Mouse (Mus musculus) neural tube, embryonic 13.5 days (tissue): Measurements from ENCODE around the gene Ldb1. TPM values are rescaled to one million over a fixed set of nuclear protein-coding genes. Genes with fewer than 3 reads are reported as not detected.

ENCODE experiments used
- ATAC-seq: fragments of 200-750 bp; cut with Nextera tagmentation; 2 replicates; pipeline ENCODE4 v1.8.0; 2017; ENCODE audit warnings: low read depth, mild to moderate bottlenecking, moderate TSS enrichment, moderate library complexity
- H3K27ac ChIP-seq: fragments of 300-500 bp; sonication (generic); replicated peaks from 2 replicates; pipeline ENCODE4 v1.5.1; 2015; ENCODE audit warnings: moderate library complexity, mild to moderate bottlenecking, inconsistent platforms
- H3K27me3 ChIP-seq: fragments of 300-500 bp; sonication (generic); 2 replicates; pipeline ENCODE4 v1.6.1; 2015; ENCODE audit warnings: mild to moderate bottlenecking, inconsistent platforms
- H3K36me3 ChIP-seq: fragments of 300-500 bp; sonication (generic); 2 replicates; pipeline ENCODE4 v1.6.1; 2015; ENCODE audit warnings: mild to moderate bottlenecking, inconsistent platforms
- H3K4me1 ChIP-seq: fragments of 300-500 bp; sonication (generic); replicated peaks from 2 replicates; pipeline ENCODE4 v1.6.1; 2015; ENCODE audit warnings: inconsistent platforms
- H3K4me2 ChIP-seq: fragments of 300-500 bp; sonication (generic); 2 replicates; pipeline ENCODE4 v1.6.1; 2015; ENCODE audit warnings: inconsistent platforms, mild to moderate bottlenecking, moderate library complexity
- H3K4me3 ChIP-seq: fragments of 300-500 bp; sonication (generic); 2 replicates; pipeline ENCODE4 v1.5.1; 2015; ENCODE audit warnings: mild to moderate bottlenecking, inconsistent platforms
- H3K9ac ChIP-seq: fragments of 300-500 bp; sonication (generic); 2 replicates; pipeline ENCODE4 v1.6.1; 2015; ENCODE audit warnings: moderate library complexity, mild to moderate bottlenecking, inconsistent platforms
- H3K9me3 ChIP-seq: fragments of 300-500 bp; sonication (generic); 2 replicates; pipeline ENCODE4 v1.6.1; 2016; ENCODE audit warnings: inconsistent platforms
- WGBS: fragments of 180-500 bp; shearing (Covaris S2); methylation state at CpG from one replicate; pipeline ENCODE4 v1.1.7; 2015; 5-methylcytosine and 5-hydroxymethylcytosine counted together
- polyA plus RNA-seq: library from polyadenylated mRNA; unstranded; fragments of >200 nt; fragmentation: Nextera tagmentation; extraction: Ambion mirVana; gene quantifications from 2 replicates; pipeline ENCODE4 v1.2.1, GENCODE M21; 2015

The Ldb1 gene
- polyA plus RNA-seq, 1 experiment from 2014 or later = 128 TPM

DNA sequence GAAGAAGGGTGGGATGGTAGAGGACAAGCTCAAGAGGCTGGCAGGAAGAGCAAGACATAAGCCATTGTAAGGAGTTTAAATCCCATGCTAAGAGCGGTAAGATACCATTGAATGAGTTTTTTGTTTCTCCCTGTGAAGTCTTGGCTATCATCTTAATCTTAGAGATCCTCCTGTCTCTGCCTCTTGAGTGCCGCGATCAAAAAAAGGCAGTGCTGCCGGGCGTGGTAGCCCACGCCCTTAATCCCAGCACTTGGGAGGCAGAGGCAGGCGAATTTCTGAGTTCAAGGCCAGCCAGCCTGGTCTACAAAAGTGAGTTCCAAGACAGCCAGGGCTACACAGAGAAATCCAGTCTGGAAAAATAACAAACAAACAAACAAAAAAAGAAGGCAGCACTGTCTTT is 13.5 kb upstream of the Ldb1 start:
- no peak for ATAC-seq
- no peak overlapping the region for H3K9ac ChIP-seq
- 97% methylated on average over 7 of the region's 7 CpGs for WGBS
- peaks cover 19% of the 10 kb centered on the region for H3K36me3 ChIP-seq
- H3K4me1 ChIP-seq = peaks cover 16% of the 10 kb centered on the region
- H3K4me3 ChIP-seq = no peak overlapping the region
- no peaks in the 10 kb centered on the region for H3K9me3 ChIP-seq
- no peaks in the 10 kb centered on the region for H3K27me3 ChIP-seq
- peak overlapping the region; percentile 88; the same call in 1 of the 2 replicates for H3K4me2 ChIP-seq
- H3K27ac ChIP-seq = no peak overlapping the region

DNA sequence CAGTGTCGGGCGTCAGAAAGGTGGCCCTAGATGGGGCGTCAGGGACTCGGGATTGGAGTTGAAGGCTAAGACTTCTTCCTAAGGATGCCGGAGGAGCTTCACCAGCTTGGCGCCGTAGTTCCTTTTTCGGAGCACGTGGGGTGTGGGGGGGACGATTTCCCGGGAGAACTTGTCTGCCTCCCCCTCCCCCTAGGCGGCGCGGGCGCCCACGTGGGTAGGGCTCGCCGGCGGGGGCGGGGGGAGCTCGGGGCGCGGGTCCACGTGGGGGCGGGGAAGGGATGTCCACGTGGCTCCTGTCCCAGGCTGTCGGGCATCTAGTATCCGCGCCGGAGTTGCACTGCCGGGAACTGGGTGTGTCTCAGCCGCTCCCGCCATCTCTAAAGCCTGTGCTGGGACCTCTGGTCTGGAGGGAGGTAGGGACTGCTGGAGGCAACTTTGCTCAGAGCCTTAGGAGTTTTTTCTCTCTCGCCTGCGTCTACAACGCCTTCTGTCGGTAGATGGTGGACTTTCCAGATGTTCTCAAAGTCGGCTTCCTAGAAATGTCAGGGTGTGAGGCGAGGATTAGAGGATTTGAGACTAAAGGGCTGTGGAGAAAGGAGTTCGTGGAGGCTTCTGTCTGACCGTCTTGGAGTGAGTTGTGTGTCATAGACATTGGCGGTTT is 12.1 kb upstream of the Ldb1 start:
- Histone ChIP-seq H3K4me2 (peak overlapping the region; percentile 88), H3K27me3 (no peaks in the 10 kb centered on the region), H3K36me3 (peaks cover 5% of the 10 kb centered on the region), H3K27ac (peak overlapping the region; percentile 85), H3K4me3 (peak overlapping the region; percentile 75), H3K9me3 (no peaks in the 10 kb centered on the region), H3K9ac (peak overlapping the region; percentile 76), H3K4me1 (peaks cover 16% of the 10 kb centered on the region)
- under 1% methylated on average over 38 of the region's 42 CpGs for WGBS
- ATAC-seq = peak; percentile 52

DNA sequence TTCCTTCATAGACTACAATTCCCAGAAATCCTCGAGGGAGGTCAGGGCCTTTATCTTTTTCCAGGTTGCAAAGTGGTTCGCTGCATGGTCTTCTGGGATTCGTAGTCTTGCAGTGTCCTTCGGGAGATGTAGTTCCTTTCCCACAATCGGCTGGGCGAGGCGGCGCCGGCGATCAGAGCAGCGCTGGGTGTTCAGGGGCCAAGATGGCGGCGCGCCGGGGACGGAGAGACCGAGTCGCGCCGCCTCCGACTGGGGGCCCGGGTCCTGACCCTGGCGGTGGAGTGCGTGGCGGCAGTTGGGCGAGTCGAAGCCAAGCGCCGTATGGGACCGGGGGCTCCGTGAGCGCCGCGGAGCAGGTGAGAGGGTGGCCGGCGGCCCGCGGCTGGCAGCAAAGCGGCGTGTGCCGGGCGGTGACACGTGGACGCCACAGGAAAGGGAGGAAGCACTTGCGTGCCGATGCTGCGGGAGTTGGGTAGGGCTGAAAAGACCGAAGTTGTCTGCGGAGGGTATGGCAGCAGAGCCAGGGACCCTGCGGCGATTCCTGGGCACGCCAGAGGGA is 11.5 kb upstream of the Ldb1 start:
- Histone ChIP-seq H3K4me2 (peak overlapping the region; percentile 88), H3K27me3 (no peaks in the 10 kb centered on the region), H3K27ac (peak overlapping the region; percentile 85), H3K4me3 (peak overlapping the region; percentile 75), H3K4me1 (peaks cover 16% of the 10 kb centered on the region), H3K36me3 (no peaks in the 10 kb centered on the region), H3K9ac (peak overlapping the region; percentile 76), H3K9me3 (no peaks in the 10 kb centered on the region)
- under 1% methylated on average over 52 of the region's 52 CpGs for WGBS
- peak; percentile 97 for ATAC-seq

DNA sequence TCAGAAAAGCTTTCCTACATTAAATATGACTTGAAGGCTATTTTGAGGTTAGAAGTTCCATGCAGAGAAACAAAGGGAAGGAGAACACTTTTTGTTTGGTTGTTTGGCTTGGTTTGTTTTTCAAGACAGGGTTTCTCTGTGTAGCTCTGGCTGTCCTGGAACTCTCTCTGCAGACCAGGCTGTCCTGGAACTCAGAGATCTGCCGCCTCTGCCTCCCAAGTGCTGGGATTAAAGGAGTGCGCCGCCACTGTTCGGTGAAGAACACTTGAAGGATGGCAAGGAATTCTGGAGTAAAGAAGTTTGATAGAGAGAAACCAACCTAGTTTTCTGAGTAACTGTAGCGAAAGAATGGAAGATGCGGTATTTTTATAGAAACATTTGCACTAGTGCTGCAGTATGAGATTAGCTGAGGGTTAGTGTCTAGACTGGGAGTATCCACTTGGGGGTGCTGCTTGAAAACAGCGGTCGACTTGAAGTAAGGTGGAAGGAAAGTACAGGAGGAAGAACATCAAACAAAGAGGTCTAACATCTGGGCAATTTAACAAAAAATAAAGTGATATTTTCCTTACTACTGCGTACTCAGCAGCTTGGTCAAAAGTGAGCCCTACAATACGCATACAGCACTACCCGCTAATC is 10.9 kb upstream of the Ldb1 start:
- H3K4me2 ChIP-seq = peak overlapping the region; percentile 88
- WGBS = 2% methylated on average over 11 of the region's 11 CpGs
- peak overlapping the region; percentile 85; the same call in 1 of the 2 replicates for H3K27ac ChIP-seq
- H3K36me3 ChIP-seq = no peaks in the 10 kb centered on the region
- peak overlapping the region; percentile 75 for H3K4me3 ChIP-seq
- ATAC-seq = peak; percentile 81
- H3K27me3 ChIP-seq = no peaks in the 10 kb centered on the region
- H3K9ac ChIP-seq = peak overlapping the region; percentile 45; the same call in 1 of the 2 replicates
- H3K4me1 ChIP-seq = peaks cover 16% of the 10 kb centered on the region
- H3K9me3 ChIP-seq = no peaks in the 10 kb centered on the region

DNA sequence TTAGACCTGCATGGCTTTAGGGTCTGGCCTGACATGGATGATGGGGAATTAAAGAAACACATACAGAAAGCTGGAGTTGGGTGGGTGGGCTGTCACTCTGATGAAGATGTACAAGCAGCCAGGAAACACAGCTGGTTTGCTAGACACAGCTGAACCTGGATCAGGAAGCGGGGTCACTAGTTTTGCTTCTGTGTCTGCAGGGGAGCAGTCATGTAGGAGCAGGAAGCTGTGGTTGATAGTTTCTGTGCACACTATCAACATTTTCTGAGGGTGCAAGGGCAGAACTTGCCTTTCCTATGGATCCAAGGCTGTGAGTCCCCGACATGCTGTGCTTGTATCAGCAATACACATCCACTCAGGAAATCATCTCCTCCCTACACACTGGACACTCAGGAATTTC is 5.4 kb upstream of the Ldb1 start:
- no peaks in the 10 kb centered on the region for H3K27me3 ChIP-seq
- H3K27ac ChIP-seq = no peak overlapping the region
- no peak overlapping the region for H3K9ac ChIP-seq
- no peak for ATAC-seq
- no peak overlapping the region for H3K4me3 ChIP-seq
- 88% methylated on average over 2 of the region's 2 CpGs for WGBS
- H3K4me1 ChIP-seq = peaks cover 15% of the 10 kb centered on the region
- H3K36me3 ChIP-seq = no peaks in the 10 kb centered on the region
- H3K4me2 ChIP-seq = no peak overlapping the region
- no peaks in the 10 kb centered on the region for H3K9me3 ChIP-seq

DNA sequence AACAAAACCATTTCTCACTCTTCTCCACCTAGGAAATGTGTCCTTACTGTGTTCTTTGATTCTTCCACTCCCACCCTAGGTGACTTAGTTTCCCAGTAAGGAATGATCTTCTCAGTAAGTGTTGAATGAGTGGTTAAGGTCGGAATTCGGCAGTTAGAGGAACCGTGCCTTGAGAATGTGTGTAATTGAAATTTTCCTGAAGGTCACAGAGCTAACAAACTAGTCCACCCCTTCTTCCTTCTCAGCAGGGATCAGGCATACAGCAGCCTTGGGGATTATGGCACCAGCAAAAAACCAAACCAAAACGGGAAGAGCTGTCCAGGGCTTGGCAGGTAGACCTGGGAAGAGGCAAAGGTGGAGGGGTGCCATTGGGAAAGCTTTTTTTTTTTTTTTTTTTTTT is 4.1 kb upstream of the Ldb1 start:
- H3K4me2 ChIP-seq = no peak overlapping the region
- no peak overlapping the region for H3K4me3 ChIP-seq
- no peak overlapping the region for H3K27ac ChIP-seq
- H3K9me3 ChIP-seq = no peaks in the 10 kb centered on the region
- H3K36me3 ChIP-seq = no peaks in the 10 kb centered on the region
- ATAC-seq = no peak
- no peak overlapping the region for H3K9ac ChIP-seq
- no peaks in the 10 kb centered on the region for H3K27me3 ChIP-seq
- WGBS = 65% methylated on average over 4 of the region's 4 CpGs
- H3K4me1 ChIP-seq = peaks cover 18% of the 10 kb centered on the region

DNA sequence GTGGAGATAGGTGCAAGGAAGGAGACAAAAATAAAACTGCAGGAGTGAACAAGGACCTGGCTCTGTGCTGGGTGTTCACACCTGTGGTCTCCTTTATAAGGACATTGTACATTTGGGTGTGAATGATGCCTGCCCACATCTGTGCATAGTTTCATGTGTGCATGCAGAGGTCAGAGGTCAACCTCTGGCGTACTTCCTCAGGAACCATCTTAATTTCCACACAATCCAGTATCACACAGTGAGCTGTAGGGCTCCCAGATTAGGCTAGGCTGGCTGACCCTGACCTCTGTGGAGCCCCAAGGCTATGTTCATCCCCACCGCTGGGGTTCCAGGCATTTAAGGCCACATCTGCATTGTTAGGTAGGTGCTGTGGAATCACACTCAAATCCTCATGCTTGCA is 2.4 kb upstream of the Ldb1 start:
- ATAC-seq = no peak

DNA sequence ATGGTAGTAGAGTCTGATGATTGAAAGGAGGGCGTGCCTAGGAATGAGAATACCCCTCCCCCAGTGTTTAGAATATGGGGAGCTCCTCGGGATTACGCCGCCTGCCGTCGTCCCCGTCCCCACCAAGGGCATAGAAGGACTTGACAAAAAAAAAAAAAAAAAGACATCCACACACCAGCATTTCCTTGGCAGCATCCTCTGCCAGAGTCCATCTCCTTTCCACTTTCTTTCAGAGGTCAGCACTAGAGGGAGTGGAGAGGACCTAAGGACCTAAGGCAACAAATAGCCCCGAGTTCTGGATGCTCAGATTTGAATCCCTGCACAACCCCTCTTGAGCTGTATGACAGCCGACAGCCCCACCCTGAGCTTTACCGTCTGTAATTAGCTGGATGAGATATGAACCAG is 1.6 kb upstream of the Ldb1 start:
- 13% methylated on average over 10 of the region's 10 CpGs for WGBS
- Histone ChIP-seq H3K4me1 (peaks cover 43% of the 10 kb centered on the region), H3K27me3 (no peaks in the 10 kb centered on the region), H3K9me3 (no peaks in the 10 kb centered on the region), H3K27ac (peak overlapping the region; percentile 99), H3K36me3 (no peaks in the 10 kb centered on the region), H3K9ac (no peak overlapping the region), H3K4me3 (no peak overlapping the region), H3K4me2 (peak overlapping the region; percentile 100; the same call in 1 of the 2 replicates)
- no peak for ATAC-seq

More for the DNA sequence above, 2.4 kb upstream of the Ldb1 start:
- Histone ChIP-seq H3K9me3 (no peaks in the 10 kb centered on the region), H3K9ac (no peak overlapping the region; the same call in 1 of the 2 replicates), H3K4me1 (peaks cover 35% of the 10 kb centered on the region), H3K4me2 (no peak overlapping the region), H3K36me3 (no peaks in the 10 kb centered on the region), H3K4me3 (no peak overlapping the region), H3K27me3 (no peaks in the 10 kb centered on the region), H3K27ac (no peak overlapping the region)
- 88% methylated on average over 2 of the region's 2 CpGs for WGBS

DNA sequence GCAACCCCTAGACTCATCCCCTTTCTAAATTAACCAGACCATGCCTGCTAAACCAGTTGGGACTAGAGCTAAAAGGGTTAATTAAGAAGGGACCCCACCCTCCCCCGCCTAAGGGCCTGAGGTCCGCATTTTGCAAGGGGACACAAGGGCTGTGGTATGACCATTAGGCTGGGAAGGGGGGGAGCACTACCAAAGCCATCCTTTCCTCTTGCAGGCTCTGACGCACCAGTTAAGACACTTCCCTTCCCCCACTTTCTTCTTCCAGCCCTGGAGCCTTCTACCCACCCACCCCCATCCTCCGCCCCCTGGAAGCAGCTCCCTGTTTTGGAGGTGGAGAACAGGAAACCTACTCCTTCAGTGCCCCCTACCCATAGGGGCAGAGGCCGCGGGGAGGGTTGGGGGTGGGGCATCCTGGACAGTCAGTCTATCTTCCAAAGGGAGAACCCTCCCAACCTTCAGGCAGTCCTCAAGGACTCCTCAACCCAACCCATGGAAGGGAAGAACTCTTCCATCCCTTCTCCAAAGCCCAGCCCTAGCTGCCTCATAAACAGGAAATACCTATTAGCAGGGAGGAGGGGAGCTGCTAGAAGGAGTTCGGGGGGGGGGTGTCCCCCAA is 790 bp upstream of the Ldb1 start:
- Histone ChIP-seq H3K9me3 (no peaks in the 10 kb centered on the region), H3K27ac (peak overlapping the region; percentile 99), H3K4me2 (peak overlapping the region; percentile 100), H3K4me1 (peaks cover 51% of the 10 kb centered on the region), H3K27me3 (no peaks in the 10 kb centered on the region), H3K36me3 (no peaks in the 10 kb centered on the region), H3K4me3 (peak overlapping the region; percentile 95), H3K9ac (peak overlapping the region; percentile 99)
- WGBS = 0% methylated on average over 7 of the region's 7 CpGs
- ATAC-seq = peak; percentile 33

DNA sequence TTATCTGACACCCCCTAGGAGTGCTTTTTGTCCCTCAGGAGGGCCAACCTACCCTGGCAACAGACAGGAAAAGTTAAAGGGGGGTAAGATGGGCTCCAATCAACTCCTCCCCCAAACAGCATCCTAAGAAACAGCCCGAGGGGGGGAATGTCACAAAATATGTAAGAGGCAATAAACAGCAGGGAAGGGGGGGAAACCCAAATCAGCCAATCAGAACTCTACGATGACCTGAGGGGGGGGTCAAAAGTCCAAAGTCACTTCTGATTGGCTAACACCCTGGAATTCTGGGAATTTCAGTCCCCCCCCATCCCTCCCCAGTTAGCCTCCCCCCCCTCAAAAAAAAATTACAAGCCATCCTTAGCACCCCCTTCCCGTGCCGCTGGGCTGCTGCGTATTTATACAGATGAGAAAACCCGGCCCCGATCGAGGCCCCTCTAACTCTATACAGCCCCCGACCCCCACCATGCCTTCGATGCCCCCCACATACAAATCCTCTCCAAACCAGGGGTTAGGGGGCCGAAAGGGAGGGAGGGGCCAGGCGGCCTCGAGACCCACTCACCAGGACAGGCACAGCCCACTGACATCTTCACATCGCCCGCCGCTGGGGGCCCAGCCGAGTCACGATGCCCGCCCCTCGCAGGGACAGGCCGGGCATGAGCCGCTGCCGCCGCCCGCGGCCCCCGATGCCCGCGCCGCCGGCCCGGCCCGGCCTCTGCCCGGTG is 582 bp downstream of the Ldb1 start, which contains the start of gene Pprc1:
Gene Pprc1, plus strand, starts transcription at position 616 of the 722 bp plus-strand sequence.
- peak within 1 kb of the TSS; percentile 100 for H3K4me2 ChIP-seq
- peak within 1 kb of the TSS; percentile 95 for H3K4me3 ChIP-seq
- peak within 1 kb of the TSS; percentile 99 for H3K27ac ChIP-seq
- ATAC-seq = peak; percentile 3; the same call in 1 of the 2 replicates
- H3K36me3 ChIP-seq = no peaks in the 10 kb centered on the region
- peaks cover 63% of the 10 kb centered on the region for H3K4me1 ChIP-seq
- no peaks in the 10 kb centered on the region for H3K27me3 ChIP-seq
- no peaks in the 10 kb centered on the region for H3K9me3 ChIP-seq
- H3K9ac ChIP-seq = peak within 1 kb of the TSS; percentile 99
- under 1% methylated on average over 34 of the region's 34 CpGs for WGBS

DNA sequence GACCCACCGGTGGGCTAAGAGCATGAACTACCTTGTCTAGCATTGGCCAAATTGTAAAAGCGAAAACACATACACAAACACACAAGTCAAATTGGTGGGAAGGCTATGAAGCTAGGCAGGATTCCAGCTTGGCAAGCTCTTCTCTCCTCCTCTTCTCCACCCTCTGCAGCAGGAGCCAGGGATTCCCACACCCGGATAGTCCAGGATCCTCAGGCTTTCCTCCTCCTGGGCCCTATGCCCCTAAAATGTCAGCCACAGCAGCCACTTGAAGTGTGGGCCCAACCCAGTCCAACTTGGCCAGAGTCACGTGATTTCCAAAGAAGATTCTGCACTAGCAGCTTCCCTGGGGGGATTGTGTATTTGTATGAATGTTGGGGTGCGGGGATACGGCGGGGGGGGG is 1.6 kb downstream of the Ldb1 start:
- WGBS = 58% methylated on average over 7 of the region's 7 CpGs
- no peak for ATAC-seq

More for the DNA sequence above, 1.6 kb downstream of the Ldb1 start:
- H3K4me3 ChIP-seq = peak overlapping the region; percentile 95
- peak overlapping the region; percentile 99 for H3K27ac ChIP-seq
- H3K4me1 ChIP-seq = peaks cover 66% of the 10 kb centered on the region
- peak overlapping the region; percentile 99 for H3K9ac ChIP-seq
- no peaks in the 10 kb centered on the region for H3K27me3 ChIP-seq
- H3K36me3 ChIP-seq = no peaks in the 10 kb centered on the region
- H3K4me2 ChIP-seq = peak overlapping the region; percentile 100
- H3K9me3 ChIP-seq = no peaks in the 10 kb centered on the region
